Comparison of ENCODE assay signal across 8 mouse cellular contexts in the genomic region with DNA sequence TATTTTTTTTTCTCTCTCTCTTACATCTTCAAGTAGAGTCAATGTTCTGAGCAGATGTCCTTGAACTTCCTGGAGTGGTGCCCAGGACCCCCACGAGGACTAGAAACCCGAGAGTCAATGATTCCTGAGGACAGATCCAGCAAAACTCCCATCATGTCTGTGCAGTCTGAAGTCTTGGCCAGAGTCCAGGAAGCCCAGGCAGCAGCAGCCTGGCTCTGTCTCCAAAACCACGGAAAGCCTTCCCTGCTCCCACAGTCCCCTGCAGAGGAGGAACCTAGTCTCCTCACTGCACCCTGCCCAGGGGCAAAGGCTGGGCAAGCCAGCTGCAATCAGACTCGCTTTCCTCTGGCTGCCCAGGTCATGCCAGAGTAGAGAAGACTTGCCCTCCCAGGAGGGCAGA.
DNase-seq lines count a peak whose midpoint lies in the region; ATAC-seq and TF ChIP-seq lines count a peak whose summit lies in the region.
"Had no signal": no experiment of that assay in that cellular context is flagged by ENCODE, and none has a peak within 500 bp of the region (broad histone marks: within the 10 kb centered on the region; RNA-seq: fewer than 3 reads in every experiment).

No protein-coding gene starts in this region.

- H3K9ac ChIP-seq in liver, embryonic 12.5 days: no peak overlapping the region
- H3K9ac ChIP-seq in forebrain, embryonic 15.5 days (replicated peaks): no peak overlapping the region
- H3K9ac ChIP-seq in stomach, postnatal 0 days (ENCODE audit: low read length): no peak overlapping the region
- H3K9ac ChIP-seq: liver, embryonic 14.5 days had no signal

- peaks cover 3% of the 10 kb centered on the region; the same call in 1 of the 2 replicates for H3K4me1 ChIP-seq in liver, embryonic 12.5 days
- peaks cover 47% of the 10 kb centered on the region for H3K4me1 ChIP-seq in forebrain, embryonic 15.5 days
- peaks cover 2% of the 10 kb centered on the region; the same call in 1 of the 2 replicates for H3K4me1 ChIP-seq in stomach, postnatal 0 days (replicated peaks; ENCODE audit: control insufficient read depth, insufficient read depth)

- TF ChIP-seq EP300 in stomach, postnatal 0 days (optimal IDR thresholded peaks at IDR 0.05): no peak

- DNase-seq in liver: peak; percentile 33
- peak; percentile 60 for DNase-seq in brain, embryonic 18.5 days (ENCODE audit: low read depth, low spot score)
- peak; percentile 78 for DNase-seq in kidney, postnatal 10 days
- peak; percentile 24 for DNase-seq in stomach, postnatal 0 days (ENCODE audit: low spot score)
- DNase-seq in thymus, adult 18-20 months: no peak

- no peaks in the 10 kb centered on the region for H3K36me3 ChIP-seq in liver, embryonic 12.5 days
- H3K36me3 ChIP-seq in forebrain, embryonic 15.5 days: no peaks in the 10 kb centered on the region
- no peaks in the 10 kb centered on the region for H3K36me3 ChIP-seq in stomach, postnatal 0 days (ENCODE audit: control insufficient read depth, insufficient read depth, low read length)

- H3K4me3 ChIP-seq in liver, embryonic 12.5 days: no peak overlapping the region
- H3K4me3 ChIP-seq in forebrain, embryonic 15.5 days: no peak overlapping the region
- H3K4me3 ChIP-seq in stomach, postnatal 0 days (ENCODE audit: low read depth, low read length): no peak overlapping the region

- H3K4me2 ChIP-seq in liver, embryonic 12.5 days: no peak overlapping the region
- no peak overlapping the region for H3K4me2 ChIP-seq in forebrain, embryonic 15.5 days (replicated peaks)
- H3K4me2 ChIP-seq in stomach, postnatal 0 days (replicated peaks; ENCODE audit: low read depth): no peak overlapping the region

- TF ChIP-seq CTCF in stomach, postnatal 0 days (IDR thresholded peaks at IDR 0.05; ENCODE audit: low read depth): no peak

- 0 out of 2 replicates have a peak, but pooled peaks cover 7% of the 10 kb centered on the region for H3K27me3 ChIP-seq in liver, embryonic 12.5 days (replicated peaks)
- no peaks in the 10 kb centered on the region for H3K27me3 ChIP-seq in forebrain, embryonic 15.5 days
- no peaks in the 10 kb centered on the region; the same call in 1 of the 2 replicates for H3K27me3 ChIP-seq in stomach, postnatal 0 days (ENCODE audit: control insufficient read depth, insufficient read depth, low read length)

- 26% methylated on average over 4 of the region's 4 CpGs for WGBS in liver, embryonic 12.5 days (ENCODE audit: insufficient replicate concordance)
- WGBS in forebrain, embryonic 15.5 days: 16% methylated on average over 4 of the region's 4 CpGs
- WGBS in stomach, postnatal 0 days: 18% methylated on average over 4 of the region's 4 CpGs

- H3K27ac ChIP-seq in liver, embryonic 12.5 days: no peak overlapping the region
- H3K27ac ChIP-seq in forebrain, embryonic 15.5 days (replicated peaks): peak overlapping the region; percentile 86
- no peak overlapping the region for H3K27ac ChIP-seq in stomach, postnatal 0 days (replicated peaks)
- H3K27ac ChIP-seq: liver, embryonic 14.5 days had no signal

- no peaks in the 10 kb centered on the region for H3K9me3 ChIP-seq in liver, embryonic 12.5 days (replicated peaks)
- no peaks in the 10 kb centered on the region for H3K9me3 ChIP-seq in forebrain, embryonic 15.5 days
- no peaks in the 10 kb centered on the region for H3K9me3 ChIP-seq in stomach, postnatal 0 days (ENCODE audit: control insufficient read depth, low read length)

- no peak for ATAC-seq in liver, embryonic 12.5 days
- peak; percentile 58 for ATAC-seq in forebrain, embryonic 15.5 days (replicated peaks)
- no peak for ATAC-seq in stomach, postnatal 0 days (ENCODE audit: low FRiP score, low TSS enrichment)

Comparison
In these comparisons a context has a peak if more than half of its experiments do, and no peak if none do; other contexts are left out.
1. DNase-seq: peak in liver (single experiment), brain, embryonic 18.5 days (single experiment), kidney, postnatal 10 days (single experiment) and stomach, postnatal 0 days (single experiment); none in thymus, adult 18-20 months (0 of 2).